Mouse (Mus musculus) layer of hippocampus, postnatal 14 days (tissue): ENCODE data around the gene Gadd45gip1. TPM values are rescaled to one million over a fixed set of nuclear protein-coding genes. Genes with fewer than 3 reads are reported as not detected.
A peak's percentile ranks its signal among the peaks of the same experiment; 100 is the strongest.

Source experiments
- DNase-seq, 2 experiments: peaks; one replicate each; pipeline ENCODE4 v3.0.0; 2021 to 2022; ENCODE audit warnings: low spot score in 2 of 2, mixed read lengths in 1 of 2
- microRNA-seq, 2 experiments: library from miRNA; unstranded; fragments of <30 nt; microRNA quantifications; one replicate each; pipeline ENCODE4 v1.2.0; 2021
- total RNA-seq, 2 experiments: library from RNA; stranded (reverse); gene quantifications; 2 replicates each; pipeline ENCODE4 v1.2.3; 2021

The Gadd45gip1 gene
- total RNA-seq, 2 experiments from 2014 or later, result 19.4 to 20.4 TPM

DNA sequence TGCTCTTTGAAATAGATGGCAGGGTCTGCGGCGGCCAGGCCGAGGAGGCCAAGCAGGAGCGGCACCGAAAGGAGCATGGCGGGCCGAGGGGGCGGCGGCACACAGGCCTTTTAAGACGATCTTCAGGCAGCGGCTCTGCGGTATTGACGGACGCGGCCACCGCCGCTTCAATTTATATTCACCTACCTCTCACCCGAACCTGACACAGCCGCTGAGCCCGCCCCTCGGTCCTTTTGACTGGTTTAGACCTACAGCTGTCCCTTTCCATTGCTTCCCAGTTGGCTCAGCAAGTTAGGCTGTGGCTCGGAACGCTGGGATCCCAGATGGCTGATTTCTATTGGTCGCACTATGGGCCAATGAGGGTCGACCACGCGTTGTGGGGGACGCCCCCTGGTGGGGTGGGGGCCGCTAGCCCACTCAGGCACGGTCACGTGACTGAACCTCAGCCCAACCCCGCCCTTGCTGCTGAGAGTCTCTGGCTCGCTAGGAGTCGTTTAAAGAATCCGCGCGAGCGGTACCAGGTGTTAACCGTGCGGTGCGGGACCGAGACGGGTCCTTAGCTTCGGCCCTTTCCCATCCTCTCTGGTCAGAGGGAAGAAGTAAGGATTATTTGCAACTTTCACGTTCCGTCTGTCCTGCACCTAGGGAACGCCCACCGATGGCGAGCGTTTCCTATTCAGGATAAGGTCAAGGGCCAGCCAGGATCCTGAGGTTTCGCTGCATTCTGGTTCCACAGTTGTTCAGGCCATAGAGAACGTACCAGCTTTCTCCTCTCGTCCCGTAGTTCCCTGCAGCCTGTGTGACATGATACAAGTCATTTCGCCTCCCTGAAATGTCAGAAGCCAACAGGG, 15.6 kb downstream of the Gadd45gip1 start, which contains the start of gene Calr:
Gene Calr, minus strand, starts transcription at position 213 of the 851 bp plus-strand sequence.
- DNase-seq, result peak; percentile 98 to 100

DNA sequence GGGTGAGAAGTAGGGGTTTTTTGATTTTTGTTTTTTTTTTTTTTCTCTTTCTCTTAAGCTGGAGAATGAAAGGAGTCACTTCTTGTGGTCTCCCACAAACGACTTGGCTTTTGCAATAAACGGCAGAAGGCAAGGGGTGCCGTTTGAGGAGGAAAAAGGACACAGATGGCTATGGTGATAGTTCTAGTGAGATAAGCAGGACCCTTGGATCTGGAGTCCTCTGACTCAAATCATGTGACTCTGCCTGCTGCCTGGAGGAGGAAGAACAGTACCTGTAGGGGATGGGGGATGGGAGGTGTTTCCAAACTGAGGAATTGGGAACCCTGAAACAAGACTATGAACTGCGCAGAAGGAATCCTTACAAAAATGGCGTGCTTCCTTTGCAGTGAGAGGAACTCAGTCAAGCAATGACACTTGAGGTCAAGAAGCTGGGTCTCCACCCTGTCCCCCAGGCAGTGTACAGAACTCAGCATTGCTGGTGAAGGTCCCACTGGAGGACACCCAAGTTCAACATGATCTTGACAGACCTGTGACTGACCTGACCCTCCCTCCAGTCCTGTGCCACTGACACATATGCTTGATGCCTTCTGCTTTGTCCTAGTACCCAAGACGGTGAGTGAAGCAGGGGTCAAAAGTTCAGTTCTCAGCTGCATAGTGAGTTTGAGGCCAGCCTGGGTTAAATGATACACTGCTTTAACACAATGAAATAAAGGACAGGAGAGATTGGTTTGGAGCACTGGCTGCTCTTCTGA, 16.5 kb downstream of the Gadd45gip1 start:
- DNase-seq, result no peak

DNA sequence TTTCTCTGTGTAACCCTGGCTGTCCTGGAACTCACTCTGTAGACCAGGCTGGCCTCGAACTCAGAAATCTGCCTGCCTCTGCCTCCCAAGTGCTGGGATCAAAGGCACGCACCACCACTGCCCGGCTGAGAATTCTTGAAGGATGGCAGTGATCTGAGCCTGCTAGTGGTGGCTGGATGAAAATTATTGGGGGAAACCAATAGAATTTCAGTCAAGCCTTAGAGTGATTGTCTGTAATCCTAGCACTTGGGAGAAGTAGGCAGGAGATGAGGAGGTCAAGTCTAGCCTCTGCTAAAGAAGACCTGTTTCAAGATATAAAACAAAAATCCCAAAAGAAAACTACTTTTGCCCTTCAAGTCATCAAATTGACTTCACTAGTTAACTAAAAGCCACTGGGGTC, 25.1 kb downstream of the Gadd45gip1 start:
- DNase-seq, result no peak

DNA sequence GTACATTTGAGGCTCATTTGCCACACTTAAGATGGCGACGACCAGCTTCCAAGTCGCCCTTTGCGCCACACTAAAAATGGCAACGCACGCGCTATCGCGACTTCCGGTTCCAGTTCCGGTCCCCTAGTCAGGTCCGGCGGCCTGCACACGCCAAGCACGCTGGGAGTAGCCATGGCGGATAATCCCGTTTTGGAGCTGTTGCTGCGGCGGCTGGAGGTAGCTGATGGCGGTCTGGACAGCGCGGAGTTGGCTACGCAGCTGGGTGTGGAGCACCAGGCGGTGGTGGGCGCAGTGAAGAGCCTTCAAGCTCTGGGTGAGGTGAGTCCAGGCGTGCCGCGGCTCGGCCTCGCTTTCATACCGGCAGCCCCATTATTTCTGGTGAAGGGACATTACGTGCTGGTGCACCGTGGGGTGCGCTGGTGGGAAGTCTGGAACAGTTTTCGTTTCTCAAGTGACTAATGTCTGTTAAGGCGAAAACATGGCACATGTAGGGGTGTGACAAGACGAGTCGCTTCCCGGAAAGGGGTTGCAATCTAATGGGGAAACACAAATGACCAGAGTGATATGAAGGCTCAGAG, 25.6 kb downstream of the Gadd45gip1 start, which contains the start of gene Farsa:
Gene Farsa, plus strand, starts transcription at position 126 of the 578 bp plus-strand sequence.
- peak; percentile 91 to 95 for DNase-seq

DNA sequence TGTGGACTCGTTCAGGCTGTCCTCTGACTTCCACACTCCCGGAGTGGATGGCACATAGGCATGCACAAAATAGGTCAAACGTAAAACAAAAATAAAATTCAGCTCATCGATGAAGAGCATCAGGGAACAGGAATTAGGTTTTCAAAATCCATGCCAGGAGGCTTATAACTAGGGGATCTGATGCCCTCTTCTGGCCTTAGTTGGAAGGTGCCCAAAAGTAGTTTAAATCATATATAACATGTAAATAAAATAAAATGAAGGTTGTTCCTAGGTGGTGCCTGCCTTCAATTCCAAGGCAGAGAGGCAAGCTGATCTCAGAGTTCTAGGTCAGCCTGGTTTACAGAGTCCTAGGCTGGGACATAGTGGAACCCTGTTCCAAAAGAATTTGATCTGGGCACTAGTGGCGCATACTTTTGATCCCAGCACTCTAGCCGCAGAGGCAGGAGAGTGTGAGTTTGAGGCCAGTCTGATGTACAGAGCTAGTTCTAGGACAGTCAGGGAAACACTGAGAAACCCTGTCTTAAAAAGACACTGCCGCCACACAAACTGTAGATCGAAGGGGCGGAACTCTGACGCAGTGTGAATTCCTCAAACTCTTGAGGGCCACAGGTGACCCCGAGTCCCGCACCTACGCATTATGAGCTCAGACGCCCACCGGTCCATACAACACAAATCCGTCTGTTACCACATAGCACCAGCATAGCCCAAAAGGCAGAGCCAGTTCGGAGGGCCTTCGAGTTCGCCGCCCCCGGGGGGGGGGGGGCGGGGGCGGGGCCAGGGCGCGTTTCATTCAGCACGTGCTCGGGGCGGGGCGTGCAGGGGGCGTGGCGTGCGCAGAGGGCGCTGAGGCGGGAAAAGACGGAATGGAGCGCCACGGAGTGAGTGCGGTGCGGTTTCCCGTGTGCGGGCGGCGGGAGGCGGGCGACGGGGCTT, 40.3 kb downstream of the Gadd45gip1 start, which contains the start of gene Syce2:
Gene Syce2, plus strand, starts transcription at position 736 of the 933 bp plus-strand sequence.
- peak in 1 of 2 experiments; percentile 58 for DNase-seq

DNA sequence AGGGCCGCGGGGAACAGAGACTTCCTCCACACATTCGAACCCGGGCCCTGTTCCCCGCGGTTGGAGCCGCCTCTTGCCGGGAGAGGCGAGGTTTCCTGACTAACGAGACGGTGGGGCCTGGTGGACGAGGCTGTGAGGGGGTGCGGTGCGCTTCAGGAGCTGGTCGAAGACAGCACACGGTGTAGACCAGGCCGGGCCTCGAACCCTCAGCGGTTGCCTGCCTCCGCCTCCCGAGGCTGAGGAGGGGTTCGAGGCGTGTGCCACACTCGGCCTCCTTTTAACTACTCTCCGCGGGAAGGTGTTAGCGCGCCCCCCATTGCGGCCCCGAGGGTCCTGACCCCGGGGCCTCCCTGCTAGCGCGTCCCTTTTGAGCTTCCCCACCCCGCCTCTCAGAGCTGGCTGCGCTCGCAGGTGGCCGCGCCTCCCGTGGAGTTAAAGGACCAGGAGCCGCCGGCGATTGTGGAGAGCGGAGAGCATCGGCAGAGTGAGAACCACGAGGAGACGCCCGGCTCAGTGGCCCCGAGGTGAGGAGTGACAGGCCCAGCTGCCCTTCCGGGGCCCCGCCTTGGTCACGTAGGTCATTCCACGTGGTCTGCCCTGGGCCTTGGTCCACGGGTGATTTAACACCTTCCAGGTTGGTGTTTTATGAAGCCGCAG, 41.1 kb downstream of the Gadd45gip1 start:
- DNase-seq, result no peak

DNA sequence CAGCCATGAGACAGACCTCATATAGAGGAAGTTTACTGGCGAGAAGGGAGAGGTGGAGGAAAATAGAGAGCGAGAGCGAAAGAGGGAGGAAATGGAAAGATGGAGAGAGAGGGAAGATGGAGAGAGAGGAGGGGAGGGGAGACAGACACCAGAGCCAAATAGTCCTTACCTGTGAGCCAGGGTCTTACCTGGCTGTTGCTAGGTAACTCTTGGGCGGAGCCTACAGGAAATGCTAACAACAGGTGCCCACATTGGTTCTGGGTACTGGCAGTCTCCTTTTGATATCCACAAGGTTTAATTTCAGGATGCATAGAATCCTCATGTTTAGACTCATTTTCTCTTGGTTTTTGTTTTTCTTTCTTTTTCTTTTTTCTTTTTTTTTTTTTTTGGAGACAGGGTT, 41.7 kb downstream of the Gadd45gip1 start:
- no peak for DNase-seq

DNA sequence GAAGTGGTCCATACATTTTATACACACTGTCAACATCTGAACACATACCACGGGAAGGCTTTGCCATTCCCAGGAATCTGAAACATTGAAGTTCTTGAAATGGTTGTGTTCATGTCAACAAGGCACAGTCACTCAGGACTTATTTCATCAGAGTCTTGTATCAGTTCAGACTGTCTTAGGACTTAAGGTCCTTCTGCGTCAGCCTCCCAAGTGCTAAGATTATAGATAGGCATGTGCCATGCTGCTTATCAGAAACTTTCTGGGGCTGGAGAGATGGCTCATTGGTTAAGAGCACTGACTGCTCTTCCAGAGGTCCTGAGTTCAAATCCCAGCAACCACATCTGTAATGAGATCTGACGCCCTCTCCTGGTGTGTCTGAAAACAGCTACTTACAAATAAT, 43.0 kb downstream of the Gadd45gip1 start:
- no peak for DNase-seq

DNA sequence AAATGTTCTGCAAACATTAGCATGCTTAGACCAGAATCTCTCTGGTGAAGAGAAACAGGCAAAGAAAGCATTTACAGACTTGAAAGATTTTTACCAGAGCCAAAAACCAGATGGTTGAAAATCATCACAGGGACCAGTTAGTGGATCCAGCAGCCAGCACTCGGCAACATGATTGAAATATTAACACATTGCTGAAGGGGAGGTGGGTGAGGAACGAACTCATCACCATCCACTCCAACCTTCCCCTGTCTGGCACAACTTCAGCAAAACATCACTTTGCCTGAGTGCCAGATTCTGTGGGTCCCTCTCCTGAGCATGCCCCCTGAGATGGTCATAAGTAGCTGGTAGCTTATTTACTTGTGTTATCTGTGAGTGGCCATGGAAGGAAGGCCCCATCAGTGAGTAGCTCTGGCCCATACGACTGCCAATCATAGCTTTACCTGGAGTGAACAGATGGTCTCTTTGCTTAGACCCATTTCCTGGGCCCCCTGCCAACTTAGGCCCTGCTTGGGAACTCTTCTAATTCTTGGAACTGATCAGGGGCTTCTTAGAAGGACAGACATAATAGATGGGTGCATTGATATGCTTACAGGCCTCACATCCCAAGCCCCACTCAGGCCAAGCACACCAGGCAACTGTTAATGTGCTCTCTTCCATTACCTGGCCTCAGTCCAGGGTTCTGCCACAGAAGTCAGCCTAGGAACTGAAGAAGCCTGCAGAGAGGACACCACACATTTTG, 46.1 kb downstream of the Gadd45gip1 start:
- DNase-seq, result no peak

DNA sequence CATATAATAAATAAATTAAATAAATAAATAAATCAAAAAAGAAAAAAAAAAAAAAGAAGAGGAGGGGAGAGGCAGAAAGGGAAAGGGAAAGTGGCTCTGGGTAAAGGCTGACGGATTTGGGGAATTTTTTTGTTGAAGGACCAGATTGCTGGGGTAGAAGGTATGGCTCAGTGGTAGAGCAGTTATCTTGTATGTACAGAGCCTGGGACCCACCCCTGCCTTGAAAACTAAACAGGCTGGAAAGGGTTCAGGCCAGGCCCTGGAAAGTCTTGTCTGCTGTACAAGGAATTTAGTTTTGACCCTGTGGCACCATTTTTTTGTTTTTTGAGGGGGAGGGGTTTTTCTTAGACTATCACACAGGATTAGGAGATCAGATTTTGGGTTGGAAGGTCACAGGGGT, 47.6 kb downstream of the Gadd45gip1 start:
- DNase-seq, result no peak

DNA sequence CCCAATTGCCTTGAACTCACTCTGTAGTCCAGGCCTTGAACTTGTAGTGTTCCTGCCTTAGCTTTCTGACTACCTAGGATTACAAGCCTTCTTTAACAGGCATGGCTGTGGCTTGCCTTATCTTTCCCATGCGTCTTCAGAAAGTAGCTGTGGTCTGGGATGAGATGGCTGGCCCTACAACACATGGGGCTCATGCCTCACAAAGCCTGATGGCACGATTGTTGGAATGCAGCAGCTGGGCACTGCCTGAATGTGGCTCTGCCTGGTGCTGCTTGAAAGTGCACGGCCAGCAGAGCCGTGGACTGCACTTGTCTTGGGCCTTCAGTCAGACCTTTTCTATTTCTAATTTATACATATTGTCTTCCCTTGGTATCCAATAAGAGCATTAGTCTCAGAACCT, 53.4 kb downstream of the Gadd45gip1 start:
- DNase-seq, result no peak

Small RNAs within 50 kb of the gene (microRNA-seq; reads per million reads assigned to microRNA genes)
- 6.5 to 16.1 reads per million in 2 experiments for gene Mir7069

Other genes starting within 250 kb of the Gadd45gip1 start
- 10 to 100 TPM in 1 of 2 experiments, 1 to 10 TPM in 1; 9.5 to 12.5 TPM for gene Ier2, start 168.7 kb upstream of the Gadd45gip1 start, total RNA-seq
- 10 to 100 TPM; 82.9 to 97.3 TPM for gene Trmt1, start 145.2 kb upstream of the Gadd45gip1 start, total RNA-seq
- 10 to 100 TPM; 84.0 to 85.6 TPM for gene Nacc1, start 143.7 kb upstream of the Gadd45gip1 start, total RNA-seq
- 1 to 10 TPM; 3.4 to 4.2 TPM for gene Lyl1, start 130.1 kb upstream of the Gadd45gip1 start, total RNA-seq
- gene G430095P16Rik, start 108.5 kb upstream of the Gadd45gip1 start, total RNA-seq, result not detected
- 100 to 1,000 TPM; 519 to 562 TPM for gene Nfix, start 31.2 kb upstream of the Gadd45gip1 start, total RNA-seq
- 1 to 10 TPM; 7.4 to 8.6 TPM for gene Dand5, start 8.7 kb upstream of the Gadd45gip1 start, total RNA-seq
- 10 to 100 TPM; 59.4 to 64.8 TPM for gene Rad23a, start 9.1 kb downstream of the Gadd45gip1 start, total RNA-seq
- gene Calr, start 15.4 kb downstream of the Gadd45gip1 start, total RNA-seq, result 100 to 1,000 TPM; 453 to 590 TPM
- 10 to 100 TPM; 55.3 to 58.4 TPM for gene Farsa, start 25.5 kb downstream of the Gadd45gip1 start, total RNA-seq
- 10 to 100 TPM; 21.4 to 24.5 TPM for gene Syce2, start 40.6 kb downstream of the Gadd45gip1 start, total RNA-seq
- gene Gcdh, start 62.4 kb downstream of the Gadd45gip1 start, total RNA-seq, result 10 to 100 TPM; 35.0 to 35.6 TPM
- gene Klf1, start 70.4 kb downstream of the Gadd45gip1 start, total RNA-seq, result not detected
- 1 to 10 TPM; 4.0 TPM for gene Dnase2a, start 77.0 kb downstream of the Gadd45gip1 start, total RNA-seq
- gene Mast1, start 105.8 kb downstream of the Gadd45gip1 start, total RNA-seq, result 100 to 1,000 TPM; 127 to 140 TPM
- gene Rtbdn, start 115.5 kb downstream of the Gadd45gip1 start, total RNA-seq, result 1 to 10 TPM; 1.5 to 1.8 TPM
- gene Gm49661, start 137.9 kb downstream of the Gadd45gip1 start, total RNA-seq, result not detected
- 100 to 1,000 TPM; 417 to 431 TPM for gene Prdx2, start 138.1 kb downstream of the Gadd45gip1 start, total RNA-seq
- 10 to 100 TPM; 34.3 to 34.4 TPM for gene Rnaseh2a, start 138.2 kb downstream of the Gadd45gip1 start, total RNA-seq
- 10 to 100 TPM; 45.5 to 54.7 TPM for gene Junb, start 147.2 kb downstream of the Gadd45gip1 start, total RNA-seq
- 1 to 10 TPM; 7.6 to 9.0 TPM for gene Hook2, start 159.1 kb downstream of the Gadd45gip1 start, total RNA-seq
- gene Best2, start 183.0 kb downstream of the Gadd45gip1 start, total RNA-seq, result not detected
- gene Asna1, start 193.8 kb downstream of the Gadd45gip1 start, total RNA-seq, result 100 to 1,000 TPM; 108 to 115 TPM
- gene Trir, start 195.3 kb downstream of the Gadd45gip1 start, total RNA-seq, result 100 to 1,000 TPM; 136 to 150 TPM
- 100 to 1,000 TPM; 150 to 152 TPM for gene Tnpo2, start 205.4 kb downstream of the Gadd45gip1 start, total RNA-seq
- gene Fbxw9, start 228.5 kb downstream of the Gadd45gip1 start, total RNA-seq, result 10 to 100 TPM; 36.2 to 41.4 TPM
- not detected for gene Gm5741, start 236.5 kb downstream of the Gadd45gip1 start, total RNA-seq
- gene Dhps, start 240.2 kb downstream of the Gadd45gip1 start, total RNA-seq, result 10 to 100 TPM; 63.8 to 67.4 TPM
- gene Wdr83os, start 249.2 kb downstream of the Gadd45gip1 start, total RNA-seq, result 10 to 100 TPM; 57.5 to 61.5 TPM
- 10 to 100 TPM; 26.3 to 34.6 TPM for gene Wdr83, start 249.8 kb downstream of the Gadd45gip1 start, total RNA-seq